8 mouse cellular contexts compared by ENCODE assay signal in genomic region chr3:151293981-151294605, GRCm38 (mm10).
A peak's percentile ranks its signal among the peaks of the same experiment; 100 is the strongest.
DNase-seq lines count a peak whose midpoint lies in the region; ATAC-seq and TF ChIP-seq lines count a peak whose summit lies in the region.

No protein-coding gene starts in this region.

- H3ac ChIP-seq in C2C12 (ENCODE audit: control insufficient read depth, insufficient read length, low read depth) = no peak overlapping the region

- H3K79me2 ChIP-seq in C2C12 (ENCODE audit: control insufficient read depth, insufficient read depth) = no peaks in the 10 kb centered on the region

- no peaks in the 10 kb centered on the region for H3K4me1 ChIP-seq in forebrain, embryonic 15.5 days
- peaks cover 11% of the 10 kb centered on the region; the same call in 1 of the 2 replicates for H3K4me1 ChIP-seq in hindbrain, embryonic 14.5 days (replicated peaks; ENCODE audit: control insufficient read depth, insufficient read depth, low read length)
- H3K4me1 ChIP-seq in neural tube, embryonic 13.5 days (replicated peaks) = peaks cover 8% of the 10 kb centered on the region; the same call in 1 of the 2 replicates

- no peaks in the 10 kb centered on the region for H3K9me3 ChIP-seq in forebrain, embryonic 15.5 days
- H3K9me3 ChIP-seq in hindbrain, embryonic 14.5 days (ENCODE audit: control insufficient read depth, low read length) = no peaks in the 10 kb centered on the region
- H3K9me3 ChIP-seq in neural tube, embryonic 13.5 days = no peaks in the 10 kb centered on the region

- TF ChIP-seq CTCF in C2C12 (IDR thresholded peaks at IDR 0.05; ENCODE audit: control insufficient read depth, insufficient read depth, insufficient read length) = no peak

- peak; percentile 73; the same call in 1 of the 2 replicates for ATAC-seq in forebrain, embryonic 15.5 days (replicated peaks)
- ATAC-seq in hindbrain, embryonic 14.5 days (ENCODE audit: low FRiP score) = peak; percentile 83
- ATAC-seq in neural tube, embryonic 13.5 days (ENCODE audit: low read depth) = peak; percentile 69

- H3K27me3 ChIP-seq in C2C12 (ENCODE audit: control insufficient read depth, insufficient read depth, insufficient read length) = no peaks in the 10 kb centered on the region
- H3K27me3 ChIP-seq in forebrain, embryonic 15.5 days = no peaks in the 10 kb centered on the region
- no peaks in the 10 kb centered on the region for H3K27me3 ChIP-seq in hindbrain, embryonic 14.5 days (ENCODE audit: control insufficient read depth, insufficient read depth, low read length)
- H3K27me3 ChIP-seq in neural tube, embryonic 13.5 days = no peaks in the 10 kb centered on the region

- no peak overlapping the region; the same call in 1 of the 2 replicates for H3K27ac ChIP-seq in forebrain, embryonic 15.5 days (replicated peaks)
- 0 out of 2 replicates have a peak overlapping the region, but pooled peaks have one; percentile 23 for H3K27ac ChIP-seq in hindbrain, embryonic 14.5 days
- H3K27ac ChIP-seq in neural tube, embryonic 13.5 days (replicated peaks) = 0 out of 2 replicates have a peak overlapping the region, but pooled peaks have one; percentile 49

- H3K9ac ChIP-seq in forebrain, embryonic 15.5 days (replicated peaks) = no peak overlapping the region
- H3K9ac ChIP-seq in hindbrain, embryonic 14.5 days = no peak overlapping the region
- no peak overlapping the region for H3K9ac ChIP-seq in neural tube, embryonic 13.5 days

- WGBS in forebrain, embryonic 15.5 days = 31% methylated on average over 11 of the region's 11 CpGs
- WGBS in hindbrain, embryonic 14.5 days = 9% methylated on average over 11 of the region's 11 CpGs
- 31% methylated on average over 11 of the region's 11 CpGs for WGBS in neural tube, embryonic 13.5 days

- H3K79me3 ChIP-seq in C2C12 (ENCODE audit: low read depth) = no peaks in the 10 kb centered on the region

- DNase-seq in c-Kit-positive CD71-negative TER-119-negative erythroid progenitor cells, embryonic 14.5 days (ENCODE audit: low read depth) = peak; percentile 42
- DNase-seq in hindbrain, embryonic 14.5 days (ENCODE audit: low spot score) = peak; percentile 36
- peak; percentile 13 to 22 for DNase-seq in lung, adult 18-20 months
- DNase-seq in frontal cortex, postnatal 10 days (ENCODE audit: low spot score in 2 of 2) = no peak
- DNase-seq in layer of hippocampus, adult 18-20 months (ENCODE audit: low spot score in 2 of 2) = no peak

- H3K4me3 ChIP-seq in C2C12 (ENCODE audit: insufficient read depth, poor library complexity, severe bottlenecking) = no peak overlapping the region
- no peak overlapping the region for H3K4me3 ChIP-seq in forebrain, embryonic 15.5 days
- no peak overlapping the region for H3K4me3 ChIP-seq in hindbrain, embryonic 14.5 days (replicated peaks; ENCODE audit: low read length)
- H3K4me3 ChIP-seq in neural tube, embryonic 13.5 days = no peak overlapping the region

- H3K4me2 ChIP-seq in forebrain, embryonic 15.5 days (replicated peaks) = no peak overlapping the region
- peak overlapping the region; percentile 6; the same call in 1 of the 2 replicates for H3K4me2 ChIP-seq in hindbrain, embryonic 14.5 days (replicated peaks)
- no peak overlapping the region for H3K4me2 ChIP-seq in neural tube, embryonic 13.5 days

- no peaks in the 10 kb centered on the region for H3K36me3 ChIP-seq in C2C12 (ENCODE audit: control insufficient read depth, insufficient read depth)
- no peaks in the 10 kb centered on the region for H3K36me3 ChIP-seq in forebrain, embryonic 15.5 days
- no peaks in the 10 kb centered on the region for H3K36me3 ChIP-seq in hindbrain, embryonic 14.5 days (replicated peaks; ENCODE audit: control insufficient read depth, insufficient read depth)
- no peaks in the 10 kb centered on the region for H3K36me3 ChIP-seq in neural tube, embryonic 13.5 days

TF ChIP-seq in C2C12, 6 proteins besides CTCF, POLR2A, EP300 and RAD21:
- TF ChIP-seq FOSL1 (IDR thresholded peaks at IDR 0.05; ENCODE audit: insufficient read depth, low read length, poor library complexity, severe bottlenecking) (no peak), MAX (IDR thresholded peaks at IDR 0.05) (no peak), MYOD1 (IDR thresholded peaks at IDR 0.05; ENCODE audit: control insufficient read depth, insufficient read length, low read depth) (peak; percentile 67), CEBPB (IDR thresholded peaks at IDR 0.05; ENCODE audit: low read depth) (no peak)
TF ChIP-seq in C2C12: peak in this region for 1.

Comparison
In these comparisons a context has a peak if more than half of its experiments do, and no peak if none do; other contexts are left out.
1. DNase-seq: peak in c-Kit-positive CD71-negative TER-119-negative erythroid progenitor cells, embryonic 14.5 days (single experiment), hindbrain, embryonic 14.5 days (single experiment) and lung, adult 18-20 months (2 of 2); none in frontal cortex, postnatal 10 days (0 of 2) and layer of hippocampus, adult 18-20 months (0 of 2).
2. Peak in every context shown above with its lines, with median percentiles within 50 percentile points of each other: ATAC-seq.